Mouse (Mus musculus): ENCODE data around the gene Creg2. TPM values are rescaled to one million over a fixed set of nuclear protein-coding genes. Genes with fewer than 3 reads are reported as not detected.
"Not testable (repeated sequence)": the region's sequence is repeated elsewhere in the genome, so short reads cannot be mapped to it uniquely, and the experiment has no call there.

Gene Creg2
- total and polyA plus RNA-seq, 2 experiments, result not detected

DNA sequence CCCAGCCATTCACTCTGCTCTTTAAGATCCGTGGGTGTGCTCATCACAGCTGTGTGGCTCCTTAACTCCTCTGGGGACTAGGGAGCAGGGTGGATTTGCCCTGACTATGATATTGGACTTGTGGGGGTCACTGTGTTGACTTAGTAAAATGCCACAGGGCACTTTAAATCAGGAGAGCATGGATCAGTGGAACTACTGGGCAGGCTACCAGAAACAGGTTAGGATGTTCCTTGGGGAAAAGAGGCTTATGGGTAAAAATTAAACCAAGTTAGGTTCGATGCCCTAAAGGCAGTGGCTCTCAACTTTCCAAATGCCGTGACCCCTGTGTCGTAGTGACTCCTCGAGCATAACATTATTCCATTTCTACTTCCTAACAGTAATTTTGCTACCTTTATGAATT, 38.8 kb downstream of the Creg2 start:
- Histone ChIP-seq H3K9ac (ENCODE audit: low read depth, low read length) (no peak overlapping the region), H3K27me3 (ENCODE audit: control insufficient read depth, insufficient read depth, low read length) (no peaks in the 10 kb centered on the region), H3K36me3 (ENCODE audit: control insufficient read depth, insufficient read depth, low read length) (no peaks in the 10 kb centered on the region), H3K4me1 (ENCODE audit: control insufficient read depth, insufficient read depth, low read length) (peaks cover 15% of the 10 kb centered on the region), H3K4me3 (ENCODE audit: insufficient read depth, low read depth, low read length) (no peak overlapping the region), H3K79me2 (ENCODE audit: control insufficient read depth, insufficient read depth, low read length) (no peaks in the 10 kb centered on the region), H3K27ac (replicated peaks; ENCODE audit: insufficient read depth, low read depth, low read length) (peak overlapping the region; percentile 33; the same call in 1 of the 2 replicates)
- DNase-seq (ENCODE audit: extremely low read depth, low read depth, low spot score), result peak; percentile 89
- 29% methylated on average over 5 of the region's 5 CpGs for WGBS
- TF ChIP-seq CTCF (IDR thresholded peaks at IDR 0.05; ENCODE audit: low read depth, low read length) (no peak), POLR2A (IDR thresholded peaks at IDR 0.05; ENCODE audit: extremely low read depth, insufficient read depth, low read length) (no peak)

GRCm38 (mm10) chr1:39608534-39608933, 42.7 kb downstream of the Creg2 start:
- 39% methylated on average over 8 of the region's 8 CpGs for WGBS

GRCm38 (mm10) chr1:39602477-39602876, 48.8 kb downstream of the Creg2 start:
- Histone ChIP-seq H3K27ac (replicated peaks; ENCODE audit: insufficient read depth, low read depth, low read length) (no peak overlapping the region), H3K79me2 (ENCODE audit: control insufficient read depth, insufficient read depth, low read length) (no peaks in the 10 kb centered on the region), H3K9ac (ENCODE audit: low read depth, low read length) (no peak overlapping the region), H3K4me3 (ENCODE audit: insufficient read depth, low read depth, low read length) (no peak overlapping the region), H3K4me1 (ENCODE audit: control insufficient read depth, insufficient read depth, low read length) (peaks cover 7% of the 10 kb centered on the region), H3K36me3 (ENCODE audit: control insufficient read depth, insufficient read depth, low read length) (no peaks in the 10 kb centered on the region), H3K27me3 (ENCODE audit: control insufficient read depth, insufficient read depth, low read length) (no peaks in the 10 kb centered on the region)
- DNase-seq (ENCODE audit: extremely low read depth, low read depth, low spot score), result no peak
- no peak for TF ChIP-seq POLR2A (IDR thresholded peaks at IDR 0.05; ENCODE audit: extremely low read depth, insufficient read depth, low read length)
- TF ChIP-seq CTCF (IDR thresholded peaks at IDR 0.05; ENCODE audit: low read depth, low read length), result no peak
- 93% methylated on average over 3 of the region's 3 CpGs for WGBS

More at GRCm38 (mm10) chr1:39608534-39608933, 42.7 kb downstream of the Creg2 start:
- H3K36me3 ChIP-seq (ENCODE audit: control insufficient read depth, insufficient read depth, low read length), result no peaks in the 10 kb centered on the region
- TF ChIP-seq CTCF (IDR thresholded peaks at IDR 0.05; ENCODE audit: low read depth, low read length) (no peak), POLR2A (IDR thresholded peaks at IDR 0.05; ENCODE audit: extremely low read depth, insufficient read depth, low read length) (no peak)
- H3K79me2 ChIP-seq (ENCODE audit: control insufficient read depth, insufficient read depth, low read length), result no peaks in the 10 kb centered on the region
- DNase-seq (ENCODE audit: extremely low read depth, low read depth, low spot score), result peak; percentile 73
- H3K27me3 ChIP-seq (ENCODE audit: control insufficient read depth, insufficient read depth, low read length), result no peaks in the 10 kb centered on the region
- no peak overlapping the region for H3K27ac ChIP-seq (replicated peaks; ENCODE audit: insufficient read depth, low read depth, low read length)
- peaks cover 14% of the 10 kb centered on the region for H3K4me1 ChIP-seq (ENCODE audit: control insufficient read depth, insufficient read depth, low read length)
- H3K4me3 ChIP-seq (ENCODE audit: insufficient read depth, low read depth, low read length), result no peak overlapping the region
- H3K9ac ChIP-seq (ENCODE audit: low read depth, low read length), result no peak overlapping the region

GRCm38 (mm10) chr1:39598726-39599125, 52.5 kb downstream of the Creg2 start:
- DNase-seq (ENCODE audit: extremely low read depth, low read depth, low spot score), result peak; percentile 83
- Histone ChIP-seq H3K4me1 (ENCODE audit: control insufficient read depth, insufficient read depth, low read length) (peaks cover 13% of the 10 kb centered on the region), H3K36me3 (ENCODE audit: control insufficient read depth, insufficient read depth, low read length) (no peaks in the 10 kb centered on the region), H3K27ac (replicated peaks; ENCODE audit: insufficient read depth, low read depth, low read length) (no peak overlapping the region), H3K79me2 (ENCODE audit: control insufficient read depth, insufficient read depth, low read length) (no peaks in the 10 kb centered on the region), H3K4me3 (ENCODE audit: insufficient read depth, low read depth, low read length) (no peak overlapping the region), H3K27me3 (ENCODE audit: control insufficient read depth, insufficient read depth, low read length) (no peaks in the 10 kb centered on the region), H3K9ac (ENCODE audit: low read depth, low read length) (no peak overlapping the region)
- 43% methylated on average over 11 of the region's 11 CpGs for whole genome bisulfite sequencing
- TF ChIP-seq CTCF (IDR thresholded peaks at IDR 0.05; ENCODE audit: low read depth, low read length) (no peak), POLR2A (IDR thresholded peaks at IDR 0.05; ENCODE audit: extremely low read depth, insufficient read depth, low read length) (no peak)

DNA sequence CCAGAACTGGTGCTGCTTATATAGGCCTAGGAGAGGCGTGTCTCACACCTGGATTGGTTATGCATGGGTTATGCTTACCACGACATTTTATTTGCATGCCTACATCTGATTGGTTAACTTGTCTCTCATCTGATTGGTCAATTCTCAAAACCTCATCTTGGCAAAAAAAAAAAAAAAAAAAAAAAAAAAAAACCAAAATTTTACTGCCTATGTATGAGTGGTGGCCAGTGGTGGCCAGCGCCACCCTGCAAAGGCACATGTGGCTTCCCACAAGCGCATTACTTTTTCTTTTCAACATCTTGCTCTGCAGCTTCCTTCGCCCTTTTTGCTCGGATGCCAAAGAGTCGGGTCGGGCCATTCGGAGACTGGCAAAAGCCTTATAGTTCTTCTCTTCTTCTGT, 54.1 kb downstream of the Creg2 start:
- H3K27me3 ChIP-seq (ENCODE audit: control insufficient read depth, insufficient read depth, low read length); H3K4me3 ChIP-seq (ENCODE audit: insufficient read depth, low read depth, low read length); H3K27ac ChIP-seq (replicated peaks; ENCODE audit: insufficient read depth, low read depth, low read length); H3K36me3 ChIP-seq (ENCODE audit: control insufficient read depth, insufficient read depth, low read length); H3K9ac ChIP-seq (ENCODE audit: low read depth, low read length); H3K79me2 ChIP-seq (ENCODE audit: control insufficient read depth, insufficient read depth, low read length); DNase-seq (ENCODE audit: extremely low read depth, low read depth, low spot score): not testable (repeated sequence)
- peaks cover 17% of the 10 kb centered on the region for H3K4me1 ChIP-seq (ENCODE audit: control insufficient read depth, insufficient read depth, low read length)
- 89% methylated on average over 9 of the region's 9 CpGs for WGBS

DNA sequence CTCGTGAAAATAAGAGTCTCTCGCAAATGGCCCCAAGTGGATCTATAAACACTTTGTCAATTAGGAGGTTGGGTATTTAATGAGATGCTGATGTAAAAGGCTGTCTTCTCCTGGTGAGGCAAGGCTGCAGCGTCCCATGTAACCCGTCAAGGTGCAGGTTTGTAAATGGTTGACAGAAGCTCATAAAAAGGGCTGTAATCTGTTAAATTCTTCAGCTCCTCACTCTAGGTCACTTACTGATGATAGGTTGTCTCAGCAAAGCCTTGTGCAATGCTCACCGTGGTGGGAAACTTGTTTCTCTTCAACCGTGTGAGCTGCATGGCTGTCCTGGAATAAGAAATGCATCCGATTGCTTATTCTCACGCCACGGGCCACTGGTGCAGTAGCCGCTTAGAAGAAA, 57.4 kb downstream of the Creg2 start:
- Histone ChIP-seq H3K4me3 (ENCODE audit: insufficient read depth, low read depth, low read length) (no peak overlapping the region), H3K79me2 (ENCODE audit: control insufficient read depth, insufficient read depth, low read length) (peaks cover 3% of the 10 kb centered on the region; the same call in 1 of the 2 replicates), H3K27ac (replicated peaks; ENCODE audit: insufficient read depth, low read depth, low read length) (no peak overlapping the region), H3K9ac (ENCODE audit: low read depth, low read length) (no peak overlapping the region), H3K27me3 (ENCODE audit: control insufficient read depth, insufficient read depth, low read length) (no peaks in the 10 kb centered on the region), H3K4me1 (ENCODE audit: control insufficient read depth, insufficient read depth, low read length) (peaks cover 18% of the 10 kb centered on the region), H3K36me3 (ENCODE audit: control insufficient read depth, insufficient read depth, low read length) (no peaks in the 10 kb centered on the region)
- no peak for TF ChIP-seq POLR2A (IDR thresholded peaks at IDR 0.05; ENCODE audit: extremely low read depth, insufficient read depth, low read length)
- TF ChIP-seq CTCF (IDR thresholded peaks at IDR 0.05; ENCODE audit: low read depth, low read length), result no peak
- 46% methylated on average over 10 of the region's 10 CpGs for WGBS
- peak; percentile 51 for DNase-seq (ENCODE audit: extremely low read depth, low read depth, low spot score)
